Mouse (Mus musculus) limb, embryonic 11.5 days (tissue): Measurements from ENCODE around the gene Zbtb24. TPM values are rescaled to one million over a fixed set of nuclear protein-coding genes. Genes with fewer than 3 reads are reported as not detected.

Experiments
- ATAC-seq: fragments of 200-750 bp; cut with Nextera tagmentation; 2 replicates; pipeline ENCODE4 v1.8.0; 2017; ENCODE audit warnings: low read depth; ENCODE audit not compliant: insufficient number of reproducible peaks, low FRiP score, low TSS enrichment
- DNase-seq: peaks from one replicate; pipeline ENCODE4 v3.0.0-alpha.2; 2015; ENCODE audit warnings: low spot score
- H3K27ac ChIP-seq: fragments of 300-500 bp; sonication (generic); replicated peaks from 2 replicates; pipeline ENCODE4 v1.5.1; 2014; ENCODE audit warnings: low read depth, mild to moderate bottlenecking, low read length
- H3K27me3 ChIP-seq: fragments of 300-500 bp; sonication (generic); 2 replicates; pipeline ENCODE4 v1.6.1; 2014; ENCODE audit warnings: mild to moderate bottlenecking, low read length, mixed read lengths; ENCODE audit not compliant: control insufficient read depth, insufficient read depth
- H3K36me3 ChIP-seq: fragments of 300-500 bp; sonication (generic); 2 replicates; pipeline ENCODE4 v1.6.1; 2014; ENCODE audit warnings: mild to moderate bottlenecking, low read length, moderate library complexity, mixed read lengths; ENCODE audit not compliant: control insufficient read depth, insufficient read depth
- H3K4me1 ChIP-seq: fragments of 300-500 bp; sonication (generic); 2 replicates; pipeline ENCODE4 v1.6.1; 2014; ENCODE audit warnings: low read length, mixed read lengths; ENCODE audit not compliant: control insufficient read depth, insufficient read depth
- H3K4me2 ChIP-seq: fragments of 300-500 bp; sonication (generic); 2 replicates; pipeline ENCODE4 v1.6.1; 2014; ENCODE audit warnings: low read depth, mild to moderate bottlenecking, moderate library complexity; ENCODE audit not compliant: severe bottlenecking
- H3K4me3 ChIP-seq: fragments of 300-500 bp; sonication (generic); 2 replicates; pipeline ENCODE4 v1.5.1; 2014; ENCODE audit warnings: low read depth, low read length
- H3K9ac ChIP-seq: fragments of 300-500 bp; sonication (generic); 2 replicates; pipeline ENCODE4 v1.6.1; 2014; ENCODE audit warnings: mild to moderate bottlenecking, low read length
- H3K9me3 ChIP-seq: fragments of 300-500 bp; sonication (generic); 2 replicates; pipeline ENCODE4 v1.6.1; 2016; ENCODE audit warnings: low read length; ENCODE audit not compliant: control insufficient read depth
- WGBS: fragments of 180-500 bp; shearing (Covaris S2); extraction: QIAGEN DNeasy Blood & Tissue Kit; methylation state at CpG from one replicate; pipeline ENCODE4 v1.1.7; 2014; 5-methylcytosine and 5-hydroxymethylcytosine counted together
- polyA plus RNA-seq: library from polyadenylated mRNA; unstranded; fragments of >200 nt; fragmentation: Nextera tagmentation; extraction: Ambion mirVana; gene quantifications from 2 replicates; pipeline ENCODE4 v1.2.1, GENCODE M21; 2014

The Zbtb24 gene
- polyA plus RNA-seq, 1 experiment from 2014 or later: 17.3 TPM

- 95% methylated on average over 9 of the region's 9 CpGs for WGBS
- ATAC-seq (no peak), DNase-seq (no peak)
- Histone ChIP-seq H3K4me2 (no peak overlapping the region), H3K9me3 (no peaks in the 10 kb centered on the region), H3K27ac (no peak overlapping the region), H3K36me3 (peaks cover 4% of the 10 kb centered on the region; the same call in 1 of the 2 replicates), H3K4me3 (no peak overlapping the region), H3K4me1 (no peaks in the 10 kb centered on the region), H3K27me3 (no peaks in the 10 kb centered on the region), H3K9ac (no peak overlapping the region)
Measured at GRCm38 (mm10) chr10:41451656-41452055, 1.5 kb downstream of the Zbtb24 start.

- DNase-seq (no peak), ATAC-seq (no peak)
- WGBS: 95% methylated on average over 3 of the region's 3 CpGs
Measured at GRCm38 (mm10) chr10:41452791-41453190, 2.6 kb downstream of the Zbtb24 start.

GRCm38 (mm10) chr10:41459990-41460389, 9.8 kb downstream of the Zbtb24 start:
- no peaks in the 10 kb centered on the region; the same call in 1 of the 2 replicates for H3K36me3 ChIP-seq
- no peak overlapping the region for H3K9ac ChIP-seq
- no peak overlapping the region for H3K4me2 ChIP-seq
- 74% methylated on average over 4 of the region's 4 CpGs for WGBS
- DNase-seq: no peak
- H3K27me3 ChIP-seq: no peaks in the 10 kb centered on the region
- H3K9me3 ChIP-seq: no peaks in the 10 kb centered on the region
- no peaks in the 10 kb centered on the region for H3K4me1 ChIP-seq
- no peak for ATAC-seq
- no peak overlapping the region for H3K27ac ChIP-seq
- H3K4me3 ChIP-seq: no peak overlapping the region

More at GRCm38 (mm10) chr10:41452791-41453190, 2.6 kb downstream of the Zbtb24 start:
- no peaks in the 10 kb centered on the region for H3K27me3 ChIP-seq
- H3K27ac ChIP-seq: no peak overlapping the region
- H3K4me1 ChIP-seq: no peaks in the 10 kb centered on the region
- H3K4me3 ChIP-seq: no peak overlapping the region
- H3K4me2 ChIP-seq: no peak overlapping the region
- H3K9ac ChIP-seq: no peak overlapping the region
- no peaks in the 10 kb centered on the region for H3K9me3 ChIP-seq
- peaks cover 4% of the 10 kb centered on the region; the same call in 1 of the 2 replicates for H3K36me3 ChIP-seq

GRCm38 (mm10) chr10:41460501-41460900, 10.3 kb downstream of the Zbtb24 start:
- Histone ChIP-seq H3K36me3 (no peaks in the 10 kb centered on the region; the same call in 1 of the 2 replicates), H3K4me1 (no peaks in the 10 kb centered on the region), H3K9me3 (no peaks in the 10 kb centered on the region), H3K9ac (no peak overlapping the region), H3K4me3 (no peak overlapping the region), H3K4me2 (no peak overlapping the region), H3K27me3 (no peaks in the 10 kb centered on the region), H3K27ac (no peak overlapping the region)
- ATAC-seq (no peak), DNase-seq (no peak)
- 22% methylated on average over 2 of the region's 2 CpGs for WGBS

- Histone ChIP-seq H3K4me2 (no peak overlapping the region), H3K4me1 (no peaks in the 10 kb centered on the region), H3K9me3 (no peaks in the 10 kb centered on the region), H3K9ac (no peak overlapping the region), H3K36me3 (no peaks in the 10 kb centered on the region; the same call in 1 of the 2 replicates), H3K27ac (no peak overlapping the region), H3K4me3 (no peak overlapping the region), H3K27me3 (no peaks in the 10 kb centered on the region)
- no peak for ATAC-seq
- DNase-seq: no peak
- WGBS: 76% methylated on average over 3 of the region's 3 CpGs
Measured at GRCm38 (mm10) chr10:41461057-41461722, 11.0 kb downstream of the Zbtb24 start.

- Histone ChIP-seq H3K27me3 (no peaks in the 10 kb centered on the region), H3K4me2 (no peak overlapping the region), H3K4me3 (no peak overlapping the region), H3K27ac (no peak overlapping the region), H3K4me1 (no peaks in the 10 kb centered on the region), H3K36me3 (no peaks in the 10 kb centered on the region; the same call in 1 of the 2 replicates), H3K9me3 (no peaks in the 10 kb centered on the region), H3K9ac (no peak overlapping the region; the same call in 1 of the 2 replicates)
- WGBS: 47% methylated on average over 15 of the region's 15 CpGs
- ATAC-seq (no peak), DNase-seq (no peak)
Measured at GRCm38 (mm10) chr10:41464401-41464955, 14.3 kb downstream of the Zbtb24 start.

GRCm38 (mm10) chr10:41467325-41467724, 17.1 kb downstream of the Zbtb24 start:
- no peaks in the 10 kb centered on the region for H3K27me3 ChIP-seq
- WGBS: 27% methylated on average over 6 of the region's 6 CpGs
- H3K4me2 ChIP-seq: no peak overlapping the region
- H3K36me3 ChIP-seq: no peaks in the 10 kb centered on the region; the same call in 1 of the 2 replicates
- no peak for ATAC-seq
- H3K9me3 ChIP-seq: no peaks in the 10 kb centered on the region
- no peak overlapping the region for H3K9ac ChIP-seq
- no peak overlapping the region for H3K4me3 ChIP-seq
- no peaks in the 10 kb centered on the region for H3K4me1 ChIP-seq
- no peak for DNase-seq
- no peak overlapping the region for H3K27ac ChIP-seq

GRCm38 (mm10) chr10:41470693-41471092, 20.5 kb downstream of the Zbtb24 start:
- H3K4me3 ChIP-seq: no peak overlapping the region
- ATAC-seq: no peak
- H3K27me3 ChIP-seq: no peaks in the 10 kb centered on the region
- H3K36me3 ChIP-seq: no peaks in the 10 kb centered on the region
- no peak overlapping the region for H3K4me2 ChIP-seq
- no peak for DNase-seq
- no peak overlapping the region for H3K27ac ChIP-seq
- no peak overlapping the region for H3K9ac ChIP-seq
- H3K9me3 ChIP-seq: no peaks in the 10 kb centered on the region
- peaks cover 4% of the 10 kb centered on the region for H3K4me1 ChIP-seq
- WGBS: 88% methylated on average over 3 of the region's 3 CpGs
